Mouse (Mus musculus) olfactory bulb, adult 2 months (tissue): Measurements from ENCODE around the gene Sstr5.

Source experiments
- CTCF ChIP-seq: fragments of 200-500 bp; IDR thresholded peaks from 2 replicates; pipeline ENCODE4 v1.5.1; 2012; ENCODE audit warnings: low read depth, mild to moderate bottlenecking, low read length, moderate library complexity; ENCODE audit not compliant: insufficient read depth
- POLR2A ChIP-seq: fragments of 200-500 bp; IDR thresholded peaks from 2 replicates; pipeline ENCODE4 v1.6.1; 2012; ENCODE audit warnings: mild to moderate bottlenecking, low read depth, low read length, moderate library complexity; ENCODE audit not compliant: insufficient read depth

GRCm38 (mm10) chr17:25462236-25462875 is 34.7 kb downstream of the Sstr5 start:
- TF ChIP-seq POLR2A, result no peak
- TF ChIP-seq CTCF, result no peak
